Mouse (Mus musculus): ENCODE results near the gene Timeless.

DNA sequence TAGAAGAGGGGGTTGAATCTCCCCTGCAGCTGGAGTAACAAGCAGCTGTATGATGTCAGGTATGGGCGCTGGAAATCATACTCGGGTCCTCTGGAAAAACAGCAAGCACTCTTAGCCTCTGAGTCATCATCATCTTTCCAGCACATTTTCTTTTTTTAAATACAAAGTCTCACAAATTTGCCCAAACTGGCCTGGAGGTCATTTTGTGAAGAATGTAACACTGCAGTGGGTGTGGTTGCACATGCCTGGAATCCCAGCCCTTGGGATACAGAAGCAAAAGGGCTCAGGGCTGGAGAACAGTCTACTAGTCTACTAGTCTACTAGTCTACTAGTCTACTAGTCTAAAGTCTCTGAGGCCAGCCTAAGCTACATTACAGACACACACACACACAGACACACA, 47.6 kb upstream of the Timeless start:
- TF ChIP-seq CTCF (IDR thresholded peaks at IDR 0.05; ENCODE audit: low read depth, low read length) = no peak
- no peak for TF ChIP-seq POLR2A (IDR thresholded peaks at IDR 0.05; ENCODE audit: borderline replicate concordance, low read depth, low read length)

Measured in bone marrow macrophage, adult 2 months (primary cell).